Mouse (Mus musculus) CD4-positive, CD25-positive, alpha-beta regulatory T cell, adult 4 months (primary cell): ENCODE results near the gene Pdxdc1. TPM values are rescaled to one million over a fixed set of nuclear protein-coding genes. Genes with fewer than 3 reads are reported as not detected.
"Not testable (repeated sequence)": the region's sequence is repeated elsewhere in the genome, so short reads cannot be mapped to it uniquely, and the experiment has no call there.

Experiments
- ATAC-seq: one replicate; pipeline ENCODE4 v1.8.0; 2017
- polyA plus RNA-seq, 2 experiments: library from polyadenylated mRNA; unstranded; fragments of 100-300 nt; shearing (Covaris generic); gene quantifications; one replicate each; pipeline ENCODE4 v1.2.1; 2017

Pdxdc1 gene
- 10 to 100 TPM; 21.0 to 28.2 TPM for polyA plus RNA-seq

GRCm38 (mm10) chr16:13902888-13903483 lies at the start of gene Pdxdc1, which contains the start of gene Mpv17l:
Gene Pdxdc1, minus strand, starts transcription at chr16:13903131.
Gene Mpv17l, plus strand, starts transcription at chr16:13903161.
- ATAC-seq: peak; percentile 78

- no peak for ATAC-seq
Measured at GRCm38 (mm10) chr16:13951245-13951644, 48.3 kb upstream of the Pdxdc1 start.

- no peak for ATAC-seq
Measured at GRCm38 (mm10) chr16:13946306-13946705, 43.4 kb upstream of the Pdxdc1 start.

- ATAC-seq: no peak
Measured at GRCm38 (mm10) chr16:13945153-13945552, 42.2 kb upstream of the Pdxdc1 start.

GRCm38 (mm10) chr16:13944752-13945151 lies 41.8 kb upstream of the Pdxdc1 start:
- ATAC-seq: no peak

GRCm38 (mm10) chr16:13944178-13944577 lies 41.2 kb upstream of the Pdxdc1 start:
- no peak for ATAC-seq

GRCm38 (mm10) chr16:13940847-13941395 lies 38.0 kb upstream of the Pdxdc1 start:
- no peak for ATAC-seq

- no peak for ATAC-seq
Measured at GRCm38 (mm10) chr16:13940139-13940846, 37.4 kb upstream of the Pdxdc1 start.

GRCm38 (mm10) chr16:13927456-13928075 lies 24.6 kb upstream of the Pdxdc1 start:
- no peak for ATAC-seq

- not testable (repeated sequence) for ATAC-seq
Measured at GRCm38 (mm10) chr16:13922966-13923365, 20.0 kb upstream of the Pdxdc1 start.

GRCm38 (mm10) chr16:13922499-13922898 lies 19.6 kb upstream of the Pdxdc1 start:
- ATAC-seq: not testable (repeated sequence)

- no peak for ATAC-seq
Measured at GRCm38 (mm10) chr16:13921781-13922180, 18.9 kb upstream of the Pdxdc1 start.

GRCm38 (mm10) chr16:13921063-13921462 lies 18.1 kb upstream of the Pdxdc1 start:
- ATAC-seq: no peak

- ATAC-seq: no peak
Measured at GRCm38 (mm10) chr16:13920093-13920492, 17.2 kb upstream of the Pdxdc1 start.

GRCm38 (mm10) chr16:13907297-13907696 lies 4.4 kb upstream of the Pdxdc1 start:
- ATAC-seq: no peak

GRCm38 (mm10) chr16:13903488-13903887 lies 557 bp upstream of the Pdxdc1 start:
- ATAC-seq: peak; percentile 49

GRCm38 (mm10) chr16:13902397-13902831 lies 517 bp downstream of the Pdxdc1 start:
- peak; percentile 22 for ATAC-seq

- no peak for ATAC-seq
Measured at GRCm38 (mm10) chr16:13898981-13899380, 4.0 kb downstream of the Pdxdc1 start.

- ATAC-seq: no peak
Measured at GRCm38 (mm10) chr16:13896357-13896756, 6.6 kb downstream of the Pdxdc1 start.

- ATAC-seq: no peak
Measured at GRCm38 (mm10) chr16:13895740-13896139, 7.2 kb downstream of the Pdxdc1 start.

- no peak for ATAC-seq
Measured at GRCm38 (mm10) chr16:13894097-13894496, 8.8 kb downstream of the Pdxdc1 start.

GRCm38 (mm10) chr16:13892850-13893249 lies 10.1 kb downstream of the Pdxdc1 start:
- ATAC-seq: no peak

GRCm38 (mm10) chr16:13890449-13890848 lies 12.5 kb downstream of the Pdxdc1 start:
- no peak for ATAC-seq
